Mouse (Mus musculus) adrenal gland, postnatal 10 days (tissue): ENCODE results near the gene Zmiz1. TPM values are rescaled to one million over a fixed set of nuclear protein-coding genes. Genes with fewer than 3 reads are reported as not detected.

ENCODE experiments used
- DNase-seq: peaks from one replicate; pipeline ENCODE4 v3.0.0; 2021; ENCODE audit warnings: mixed read lengths
- total RNA-seq, 2 experiments: library from RNA; stranded (reverse); gene quantifications; 2 replicates each; pipeline ENCODE4 v1.2.3; 2021

The Zmiz1 gene
- total RNA-seq, 2 experiments from 2014 or later: 63.8 to 73.3 TPM

DNA sequence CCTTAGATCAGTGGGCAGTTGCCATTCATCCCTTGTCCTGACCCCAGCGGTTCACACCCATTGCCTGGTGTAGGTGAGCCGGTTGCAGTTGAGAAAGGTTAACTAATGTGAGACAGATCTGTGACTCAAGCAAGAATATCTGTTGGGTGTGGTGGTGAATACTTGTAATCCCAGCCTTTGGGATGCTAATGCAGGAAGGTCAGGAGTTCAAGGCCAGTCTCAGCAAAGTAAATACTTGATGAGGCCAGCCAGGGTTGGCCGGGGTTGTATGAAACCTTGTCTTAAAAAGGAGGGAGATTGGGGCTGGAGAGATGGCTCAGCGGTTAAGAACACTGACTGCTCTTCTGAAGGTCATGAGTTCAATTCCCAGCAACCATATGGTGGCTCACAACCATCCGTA is 132.0 kb downstream of the Zmiz1 start:
- no peak for DNase-seq

DNA sequence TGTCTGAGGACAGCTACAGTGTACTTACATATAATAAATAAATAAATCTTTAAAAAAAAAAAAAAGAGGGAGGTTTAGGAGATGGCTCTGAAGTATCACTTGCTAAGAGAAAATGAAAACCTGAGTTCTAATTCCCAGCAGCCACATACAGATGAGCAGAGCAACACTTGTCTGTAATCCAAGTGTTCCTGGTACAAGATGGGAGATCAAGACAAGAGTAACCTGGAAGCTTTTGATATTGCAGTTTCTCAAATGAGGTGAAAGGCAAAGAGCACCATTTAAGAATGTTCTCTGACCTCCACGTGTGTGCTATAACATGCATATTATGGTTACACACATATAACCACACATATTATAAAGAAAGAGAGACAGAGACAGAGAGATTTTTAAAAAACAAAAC is 132.4 kb downstream of the Zmiz1 start:
- DNase-seq: no peak

DNA sequence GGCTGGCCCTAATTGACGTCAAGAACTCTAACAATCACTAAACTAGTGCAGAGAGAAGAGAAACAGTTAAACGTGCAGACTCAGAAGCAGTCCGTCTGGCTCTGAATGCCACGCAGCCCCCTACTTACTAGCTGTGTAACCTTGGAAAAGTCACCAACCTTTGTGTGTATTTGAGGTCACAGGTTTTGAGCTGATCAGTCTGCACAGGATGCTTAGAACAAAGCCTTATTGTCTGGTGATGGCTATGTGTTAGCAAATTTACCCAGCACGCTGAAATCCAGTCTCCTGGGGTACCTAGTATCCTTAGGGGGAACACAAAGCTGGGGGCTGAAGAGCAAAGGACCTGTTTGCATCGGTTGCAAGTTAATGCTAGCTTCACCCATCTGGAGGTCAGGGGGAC is 133.5 kb downstream of the Zmiz1 start:
- DNase-seq: no peak

DNA sequence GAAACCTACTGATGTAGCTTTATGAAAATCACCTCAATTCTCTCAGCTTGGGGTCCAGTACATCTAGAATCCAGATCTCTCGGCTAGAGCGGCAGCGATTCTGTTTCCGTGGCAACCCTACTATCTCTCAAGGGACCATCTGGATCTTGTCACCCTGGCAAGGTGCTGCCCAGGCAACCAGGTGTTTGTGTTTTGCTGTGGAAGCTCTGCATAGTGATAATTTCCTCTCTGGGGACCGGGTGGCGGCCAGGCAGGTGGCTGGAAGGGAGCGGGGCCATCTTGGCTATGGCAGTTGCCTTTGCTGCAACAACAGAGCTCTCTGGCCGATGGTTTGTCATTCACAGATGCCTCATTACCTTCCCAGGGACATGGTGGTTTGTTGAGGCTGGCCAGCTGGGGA is 134.9 kb downstream of the Zmiz1 start:
- no peak for DNase-seq

DNA sequence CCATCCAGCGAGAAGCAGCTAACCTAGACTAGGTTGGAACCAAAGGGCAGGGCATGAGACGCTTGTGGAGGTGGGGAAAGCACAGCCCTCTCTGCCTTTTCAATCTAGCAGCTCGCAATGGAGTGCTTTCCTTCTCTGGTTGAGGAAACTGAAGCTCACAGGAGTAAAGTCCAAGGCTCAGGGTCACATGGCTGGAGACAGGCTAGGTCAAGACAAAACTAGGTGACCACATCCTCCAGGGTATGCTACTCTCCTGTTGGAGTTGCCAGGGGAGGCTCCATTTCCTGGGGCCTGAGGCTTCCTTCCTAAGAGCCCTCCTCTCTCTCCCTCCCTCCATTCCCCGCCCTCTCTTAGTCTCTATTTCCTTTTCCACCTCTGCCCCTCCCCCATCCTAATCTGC is 135.6 kb downstream of the Zmiz1 start:
- DNase-seq: no peak

DNA sequence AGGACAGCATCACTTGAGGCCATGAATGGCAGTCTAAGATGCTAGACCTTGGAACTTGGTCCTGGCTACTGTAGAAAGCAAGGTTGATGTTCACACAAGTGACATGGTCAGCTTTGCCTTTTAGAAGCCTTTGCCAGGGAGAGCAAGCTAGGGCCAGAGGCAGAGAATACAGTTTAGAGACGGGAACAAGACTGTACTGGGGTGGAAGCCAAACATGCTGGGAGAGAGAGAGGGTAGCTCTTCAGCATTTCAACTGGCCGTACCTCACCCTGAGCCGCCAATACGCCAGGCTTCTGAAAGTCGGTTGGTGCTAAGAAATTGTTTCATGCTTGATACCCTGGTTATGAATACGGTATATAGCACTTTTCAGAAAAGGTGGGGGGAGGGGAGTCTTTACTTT is 140.0 kb downstream of the Zmiz1 start:
- DNase-seq: no peak

DNA sequence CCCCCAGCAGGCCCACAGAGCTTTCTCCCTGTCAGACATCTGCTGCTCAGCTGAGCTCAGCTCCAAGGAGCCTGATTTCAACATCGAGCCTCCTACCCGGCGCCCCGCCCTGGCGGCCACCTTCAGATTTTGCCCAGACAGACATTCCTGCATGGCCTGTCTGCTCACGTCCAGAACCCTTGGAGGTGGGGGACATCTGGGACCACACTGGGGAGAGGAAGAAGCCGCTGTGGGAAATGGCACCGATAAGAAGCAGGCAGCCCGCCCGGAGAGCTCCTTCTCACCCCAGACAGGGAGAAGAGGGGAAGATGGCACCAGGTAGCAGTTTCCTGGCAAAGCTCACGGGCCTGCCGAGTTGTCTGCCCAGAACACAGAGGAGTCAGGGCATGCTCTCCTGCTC is 140.9 kb downstream of the Zmiz1 start:
- peak; percentile 49 for DNase-seq

DNA sequence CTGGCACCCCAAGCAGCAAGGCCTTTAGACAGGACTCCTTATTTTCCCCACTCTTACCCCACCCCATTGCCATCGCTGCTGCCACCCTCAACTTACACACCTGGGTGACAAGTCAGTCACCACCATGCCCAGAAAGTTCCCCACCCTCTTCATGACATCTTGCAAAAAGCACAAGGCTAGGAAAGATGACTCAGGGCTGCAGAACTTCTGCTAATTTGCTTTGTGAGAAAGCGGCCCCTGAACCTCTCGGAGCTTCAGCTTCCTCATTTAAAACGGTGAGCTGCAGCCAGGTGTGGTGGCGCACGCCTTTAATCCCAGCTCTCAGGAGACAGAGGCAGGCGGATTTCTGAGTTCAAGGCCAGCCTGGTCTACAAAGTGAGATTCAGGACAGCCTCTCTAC is 141.4 kb downstream of the Zmiz1 start:
- DNase-seq: no peak

DNA sequence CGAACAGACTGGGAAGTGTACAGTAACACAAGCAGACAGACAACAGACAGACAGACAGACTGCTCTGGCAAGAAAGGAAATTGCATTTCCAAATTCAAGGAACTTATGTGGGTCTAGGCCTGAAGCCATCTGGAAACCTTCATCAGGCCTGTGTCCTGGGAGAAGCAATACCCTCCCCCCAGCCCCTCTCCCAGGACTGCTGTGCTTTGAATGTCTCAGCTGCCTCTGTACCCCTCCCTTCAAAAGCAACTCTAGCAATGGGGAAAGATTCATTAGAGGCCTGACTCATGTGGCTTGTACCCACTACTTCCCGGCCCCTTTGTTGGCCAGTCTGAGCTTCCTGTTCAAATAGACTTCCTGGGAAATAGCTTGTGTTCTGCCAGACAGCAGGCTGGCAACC is 142.0 kb downstream of the Zmiz1 start:
- DNase-seq: no peak

DNA sequence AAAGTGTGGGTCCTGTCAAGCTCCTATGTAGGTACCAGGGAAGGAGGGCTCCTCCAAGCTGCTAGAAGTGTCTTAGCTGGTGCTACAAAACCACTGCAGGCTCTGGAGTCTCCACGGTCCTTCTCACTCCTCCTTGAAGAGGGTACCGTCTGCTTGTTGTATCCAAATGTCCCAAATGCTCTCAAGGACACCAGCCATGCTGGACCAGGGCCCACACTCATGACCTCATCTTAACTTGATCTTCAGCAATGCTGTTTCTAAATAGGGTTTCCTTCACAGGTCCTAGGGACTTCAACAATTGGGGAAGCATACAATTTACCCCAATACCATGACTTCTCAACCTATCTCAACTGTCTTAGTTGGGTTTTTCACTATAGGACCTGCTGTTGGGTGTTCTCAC is 143.0 kb downstream of the Zmiz1 start:
- peak; percentile 69 for DNase-seq

DNA sequence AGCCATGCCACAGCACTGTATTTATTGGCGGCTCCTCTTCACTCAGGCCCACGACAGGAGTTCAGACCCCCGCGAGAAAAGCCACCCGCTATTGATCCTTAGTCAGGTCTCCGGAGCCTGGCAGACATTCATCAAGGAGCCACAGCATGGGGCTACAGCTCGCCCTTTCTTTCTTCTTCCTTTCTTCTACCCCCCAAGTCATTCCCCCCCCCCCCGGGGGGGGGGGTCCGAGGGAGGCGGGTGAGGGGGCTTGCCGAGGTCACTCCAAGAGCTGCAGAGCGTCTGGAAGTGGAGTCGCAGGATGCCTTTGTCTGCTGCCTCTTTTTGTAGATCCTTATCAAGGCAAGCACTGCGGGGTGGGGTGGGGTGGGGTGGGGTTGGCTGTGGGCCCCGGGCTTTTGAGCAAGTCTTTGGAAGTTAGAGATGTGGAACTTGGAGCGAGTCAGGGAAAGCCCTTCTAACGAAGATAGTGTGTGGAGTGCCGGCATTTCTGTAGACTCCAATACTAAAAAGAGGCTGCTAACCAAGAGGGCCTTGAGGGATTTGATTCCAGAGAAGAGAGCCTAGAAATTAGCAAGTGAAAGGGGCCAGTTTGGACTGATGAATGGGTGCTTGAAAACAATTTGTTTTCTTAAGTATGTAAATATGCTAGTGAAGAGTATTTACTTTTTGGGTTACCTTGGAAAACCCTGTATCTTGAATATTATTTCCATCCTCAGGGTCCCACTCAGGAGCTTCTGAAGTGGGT is 145.6 kb downstream of the Zmiz1 start:
- DNase-seq: no peak

DNA sequence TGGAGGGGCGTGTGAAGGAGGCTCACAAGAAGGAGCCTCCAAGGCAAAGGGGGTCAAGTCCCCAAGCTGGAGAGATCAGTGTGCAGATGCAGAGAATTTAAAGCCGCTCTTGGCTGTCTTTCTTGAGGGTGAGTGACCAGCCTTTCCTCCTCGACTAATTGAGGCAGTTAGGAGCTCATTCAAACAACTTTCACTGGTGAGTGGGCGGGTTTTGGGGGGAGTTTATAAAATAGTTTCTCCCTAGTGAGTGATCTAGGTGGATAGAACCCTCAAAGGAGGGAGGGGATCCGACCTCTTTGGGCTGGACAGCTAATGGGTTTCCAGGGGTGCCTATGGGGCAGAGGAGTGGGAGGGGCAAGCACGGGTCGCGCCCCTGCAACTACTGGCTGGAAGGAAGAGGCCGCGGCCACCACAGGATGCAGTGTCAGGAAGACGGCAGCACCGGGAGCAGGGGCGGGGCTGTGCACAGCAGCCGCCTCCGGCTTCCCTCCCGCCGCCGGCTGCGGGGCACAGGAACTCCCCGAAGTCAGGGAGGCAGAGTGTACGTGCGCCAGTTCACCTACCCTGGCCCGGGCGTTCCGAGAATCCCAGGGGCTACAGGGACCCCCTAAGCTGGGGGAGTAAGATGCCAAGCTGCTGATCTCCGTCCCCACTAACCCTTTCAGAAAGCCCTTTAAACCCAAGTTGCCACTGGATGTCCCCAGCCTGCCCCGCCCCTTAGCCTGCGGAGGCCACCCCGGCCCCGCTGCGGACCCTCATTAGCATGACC is 147.6 kb downstream of the Zmiz1 start:
- DNase-seq: peak; percentile 78

DNA sequence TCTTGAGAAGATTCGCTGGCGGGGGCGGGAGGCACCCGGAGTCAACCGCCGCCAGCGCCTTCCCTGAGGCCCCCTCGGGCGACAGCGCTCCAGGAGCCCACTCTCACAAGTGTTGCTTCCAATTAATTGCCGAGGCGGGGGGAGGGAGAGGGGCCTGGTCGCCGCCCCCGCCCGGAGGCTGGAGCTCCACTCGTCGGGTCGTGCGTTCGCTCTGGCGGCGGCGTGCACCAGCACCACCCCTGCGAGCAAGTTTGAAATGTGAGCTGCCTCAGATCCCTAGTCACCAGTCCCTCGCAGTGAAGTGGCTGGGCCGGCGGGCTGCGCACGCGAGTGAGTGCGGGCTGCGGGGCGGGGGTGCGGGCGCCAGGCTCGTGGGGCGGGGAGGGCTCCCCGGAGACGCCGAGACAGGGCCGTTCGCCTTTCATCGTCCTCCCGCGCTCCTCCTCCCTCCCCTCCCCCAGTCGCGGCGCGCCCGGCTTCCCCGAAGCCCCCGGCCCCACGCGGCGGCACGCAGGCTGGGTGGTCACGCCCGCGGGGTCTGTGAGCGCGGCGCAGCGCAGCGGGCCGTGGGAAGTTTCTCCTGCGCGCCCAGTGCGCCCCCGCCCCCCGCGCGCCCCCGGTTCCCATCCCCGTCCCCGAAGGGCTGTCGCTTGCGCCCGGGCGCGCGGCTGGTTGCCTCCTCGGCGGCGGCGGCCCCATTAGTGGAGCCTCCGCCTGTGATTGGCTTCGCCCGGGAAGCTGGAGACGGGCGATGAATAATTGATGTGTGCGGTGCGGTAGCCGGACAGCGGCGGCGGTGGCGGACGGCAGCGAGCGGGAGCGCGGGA is 148.4 kb downstream of the Zmiz1 start:
- peak; percentile 69 for DNase-seq

DNA sequence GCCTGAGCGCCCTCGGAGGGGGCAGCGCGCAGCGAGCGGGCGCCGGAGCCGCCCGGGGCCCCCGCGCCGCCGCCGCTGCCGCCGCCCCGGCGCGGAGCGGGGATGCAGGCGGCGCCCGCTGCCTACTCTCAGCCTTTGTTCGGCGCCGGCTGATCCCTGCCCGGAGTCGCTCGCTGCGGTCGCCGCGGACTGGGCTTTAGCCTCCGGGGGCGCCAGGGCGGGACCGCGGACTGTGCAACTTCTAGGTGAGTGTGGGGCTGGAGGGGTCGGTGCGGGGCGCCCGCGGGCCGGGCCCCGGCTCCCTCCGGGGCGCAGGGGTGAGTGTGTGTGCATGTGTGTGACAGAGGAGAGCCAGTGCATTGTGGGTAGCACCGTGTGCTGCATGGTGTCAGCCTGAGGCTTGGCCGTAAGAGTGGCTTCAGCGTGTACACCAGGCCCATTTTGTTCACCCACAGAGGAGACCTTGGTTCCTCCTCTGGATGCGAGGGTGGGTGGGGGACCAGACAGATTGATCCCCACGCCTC is 149.0 kb downstream of the Zmiz1 start:
- peak; percentile 67 for DNase-seq

DNA sequence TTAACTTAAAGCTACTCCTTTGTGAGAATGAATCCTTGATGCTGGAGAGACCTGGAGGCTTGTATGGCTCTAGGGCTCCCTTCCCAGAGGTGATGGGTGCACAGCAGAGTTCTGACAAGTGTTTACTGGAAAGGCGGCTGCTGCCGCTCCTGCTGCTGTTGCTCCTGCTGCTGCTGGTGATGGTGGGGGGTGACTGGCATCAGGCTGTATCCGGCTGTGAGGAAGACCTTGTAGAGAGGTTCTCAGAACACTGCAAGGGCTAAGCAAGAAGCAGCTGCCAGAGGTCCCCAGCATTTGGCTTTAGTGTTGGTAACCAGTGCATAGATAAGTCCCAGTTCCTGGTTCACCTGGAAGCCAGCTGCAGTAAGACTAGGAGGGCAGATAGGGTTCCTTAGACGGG is 149.6 kb downstream of the Zmiz1 start:
- DNase-seq: no peak

DNA sequence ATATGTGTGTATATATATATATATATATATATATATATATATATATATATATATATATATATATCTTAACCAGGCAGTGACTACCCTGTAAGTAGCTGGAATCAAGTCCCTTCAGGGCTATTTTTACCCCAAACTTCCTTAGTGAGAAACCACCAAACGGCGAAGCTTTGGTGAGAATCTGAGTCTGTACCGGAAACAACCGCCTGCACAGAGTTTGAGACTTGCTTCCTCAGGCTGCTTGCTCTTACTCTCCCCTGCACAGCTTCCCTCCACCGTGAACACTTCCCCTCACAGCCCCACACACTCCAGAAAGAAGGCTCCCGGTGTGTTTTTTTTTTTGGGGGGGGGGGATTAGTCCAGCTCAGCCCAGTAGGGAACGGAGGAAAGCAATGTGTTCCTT is 150.4 kb downstream of the Zmiz1 start:
- no peak for DNase-seq

DNA sequence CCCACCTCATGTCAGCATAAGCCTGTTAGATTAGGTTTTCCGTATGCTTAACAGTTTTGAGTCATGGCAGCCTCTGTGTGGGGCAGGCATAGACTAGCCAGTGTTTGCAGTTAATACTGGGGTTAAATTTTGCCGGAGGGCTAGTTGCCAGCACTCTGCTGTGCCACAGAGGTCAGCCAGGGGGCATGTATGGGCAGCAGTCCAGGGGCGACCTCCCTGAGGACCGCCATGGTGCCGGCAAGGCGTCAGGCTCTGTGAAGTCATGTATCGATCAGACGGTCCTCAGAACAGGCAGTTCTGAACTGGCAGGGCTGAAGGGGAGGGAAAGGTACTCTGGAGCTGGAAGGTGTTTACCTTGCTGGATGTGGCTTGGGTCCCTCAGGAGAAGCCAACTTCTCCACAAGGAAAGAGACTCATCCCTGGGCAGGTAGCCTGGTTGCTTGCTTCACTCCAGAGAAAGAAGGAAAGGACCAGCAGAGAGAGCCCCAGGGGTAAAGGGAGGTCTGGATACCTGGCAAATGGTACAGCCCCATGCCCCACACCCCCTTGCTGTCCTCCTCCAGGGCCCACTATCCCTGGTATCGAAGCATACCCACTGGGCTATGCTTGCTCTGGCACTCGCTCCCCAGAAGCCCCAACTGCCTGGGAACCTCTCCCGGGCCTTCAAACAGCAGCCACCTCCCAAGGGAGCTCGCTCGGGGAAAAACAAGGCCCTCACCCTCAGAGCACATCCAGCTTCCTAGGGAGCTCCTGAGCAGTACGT is 151.6 kb downstream of the Zmiz1 start:
- DNase-seq: peak; percentile 62

DNA sequence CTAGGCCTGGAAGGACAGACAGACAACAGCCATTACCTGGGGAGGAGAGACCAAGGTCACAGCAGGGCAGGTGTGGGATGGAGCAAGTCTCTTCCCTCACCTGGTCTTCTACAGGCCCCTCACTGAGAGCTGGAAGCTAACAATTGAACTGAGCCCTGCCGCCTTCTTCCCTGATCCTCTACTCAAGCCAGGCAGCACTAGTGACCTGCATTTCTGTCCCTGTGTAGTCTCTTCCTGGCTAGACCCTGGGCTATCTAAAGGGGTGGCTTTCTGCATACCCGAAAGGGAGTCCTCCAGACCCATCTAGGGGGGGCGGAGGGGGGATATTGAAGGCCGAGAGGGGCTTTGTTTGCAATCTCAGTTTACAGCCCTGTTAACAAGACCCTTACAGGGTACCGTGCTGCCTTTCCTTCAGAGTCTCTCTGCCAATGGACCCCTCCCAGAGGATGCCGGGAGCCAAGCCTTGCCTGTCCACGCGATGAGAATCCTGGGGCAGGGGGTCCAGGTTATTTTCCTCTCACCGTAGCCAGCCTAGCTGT is 152.2 kb downstream of the Zmiz1 start:
- DNase-seq: no peak

DNA sequence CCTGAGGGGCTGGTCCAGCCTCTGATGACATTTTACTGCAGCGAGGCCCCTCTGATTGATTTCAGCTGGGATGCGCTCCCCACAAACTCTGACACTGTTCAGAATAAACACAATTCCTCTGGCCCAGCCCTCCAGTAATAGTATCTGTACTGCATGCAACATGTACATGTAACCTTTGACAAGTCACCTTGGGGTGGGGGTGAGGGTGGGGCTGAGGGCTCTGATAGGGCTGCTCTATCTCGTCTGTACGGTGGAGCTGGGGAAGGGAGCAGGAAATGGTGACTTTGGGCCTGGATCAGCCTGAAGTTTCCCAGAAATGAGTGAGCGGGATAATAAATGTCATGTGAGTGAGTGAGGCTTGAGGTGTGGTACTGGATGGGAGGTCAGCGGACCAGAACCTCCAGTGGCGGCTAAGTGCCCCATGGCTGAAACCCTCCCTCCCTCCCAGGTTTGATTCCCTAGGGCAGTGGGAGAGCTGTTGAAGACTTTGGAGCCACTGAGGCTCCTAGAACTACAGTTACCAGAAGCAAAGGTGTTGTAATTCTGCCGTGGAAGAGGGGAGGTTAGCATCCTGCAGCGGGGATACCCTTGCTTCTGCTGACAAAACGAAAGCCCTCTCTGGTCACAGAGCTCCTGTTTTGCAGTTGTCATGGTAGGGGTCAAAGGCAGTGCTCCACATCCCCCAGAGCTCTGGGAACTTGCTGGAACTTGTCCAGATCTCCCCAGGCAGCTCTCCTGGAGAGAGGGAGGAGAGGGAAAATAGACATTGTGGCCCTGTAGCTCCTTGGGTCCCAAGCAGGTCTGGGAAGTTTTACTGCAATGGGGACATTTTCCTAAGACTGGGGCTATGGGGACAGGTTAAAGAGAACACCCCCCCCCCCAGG is 153.1 kb downstream of the Zmiz1 start:
- no peak for DNase-seq

DNA sequence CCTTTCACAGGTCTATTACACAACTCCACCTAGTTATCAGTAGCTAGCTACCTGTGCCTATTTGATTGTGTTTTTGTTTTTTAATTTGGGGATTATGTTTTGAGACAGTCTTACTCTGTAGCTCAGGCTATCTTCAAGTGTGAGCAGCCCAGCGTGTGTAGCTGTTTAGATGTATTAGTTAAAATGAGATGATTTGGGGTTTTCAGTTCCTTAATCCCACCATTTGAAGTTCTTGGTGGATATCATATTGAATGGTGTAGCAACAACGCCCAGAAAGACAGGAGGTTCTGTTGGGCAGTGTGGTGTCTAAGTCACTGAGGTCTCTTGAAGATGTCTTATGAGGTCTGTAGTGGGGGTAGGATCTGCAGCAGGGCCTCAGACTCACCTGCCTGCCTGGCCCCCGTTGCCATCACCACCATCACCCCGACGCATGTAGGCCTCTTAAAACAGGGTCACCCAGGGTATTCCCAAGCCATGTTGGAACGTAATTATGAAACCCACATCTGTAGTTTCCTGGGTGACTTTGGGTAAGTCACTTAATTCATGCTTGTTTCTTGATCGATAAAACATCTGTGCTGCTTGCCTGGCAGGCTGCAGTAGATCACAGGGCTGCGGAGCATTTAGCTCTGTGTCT is 155.1 kb downstream of the Zmiz1 start:
- no peak for DNase-seq
